Mouse (Mus musculus) lung, embryonic 15.5 days (tissue): ENCODE results near the gene Prickle1. TPM values are rescaled to one million over a fixed set of nuclear protein-coding genes. Genes with fewer than 3 reads are reported as not detected.

Experiments used
- ATAC-seq: fragments of 200-750 bp; cut with Nextera tagmentation; 2 replicates; pipeline ENCODE4 v1.8.0; 2017; ENCODE audit warnings: moderate number of reproducible peaks, borderline replicate concordance; ENCODE audit not compliant: low FRiP score, low TSS enrichment; ENCODE audit errors: extremely low read depth
- H3K27ac ChIP-seq: fragments of 300-500 bp; sonication (generic); 2 replicates; pipeline ENCODE4 v1.5.1; 2015; ENCODE audit warnings: moderate library complexity, mild to moderate bottlenecking, inconsistent platforms
- H3K27me3 ChIP-seq: fragments of 300-500 bp; sonication (generic); 2 replicates; pipeline ENCODE4 v1.6.1; 2015; ENCODE audit warnings: inconsistent platforms
- H3K36me3 ChIP-seq: fragments of 300-500 bp; sonication (generic); 2 replicates; pipeline ENCODE4 v1.6.1; 2015; ENCODE audit warnings: inconsistent platforms
- H3K4me1 ChIP-seq: fragments of 300-500 bp; sonication (generic); 2 replicates; pipeline ENCODE4 v1.6.1; 2015; ENCODE audit warnings: inconsistent platforms
- H3K4me2 ChIP-seq: fragments of 300-500 bp; sonication (generic); 2 replicates; pipeline ENCODE4 v1.6.1; 2015; ENCODE audit warnings: inconsistent platforms, mild to moderate bottlenecking, moderate library complexity
- H3K4me3 ChIP-seq: fragments of 300-500 bp; sonication (generic); 2 replicates; pipeline ENCODE4 v1.5.1; 2015; ENCODE audit warnings: mild to moderate bottlenecking, inconsistent platforms
- H3K9ac ChIP-seq: fragments of 300-500 bp; sonication (generic); 2 replicates; pipeline ENCODE4 v1.6.1; 2015; ENCODE audit warnings: inconsistent platforms
- H3K9me3 ChIP-seq: fragments of 300-500 bp; sonication (generic); 2 replicates; pipeline ENCODE4 v1.6.1; 2016; ENCODE audit warnings: inconsistent platforms
- WGBS: fragments of 180-500 bp; shearing (Covaris S2); methylation state at CpG from one replicate; pipeline ENCODE4 v1.1.7; 2015; 5-methylcytosine and 5-hydroxymethylcytosine counted together
- polyA plus RNA-seq: library from polyadenylated mRNA; unstranded; fragments of >200 nt; fragmentation: Nextera tagmentation; extraction: Ambion mirVana; gene quantifications from 2 replicates; pipeline ENCODE4 v1.2.1, GENCODE M21; 2015

The Prickle1 gene
- polyA plus RNA-seq: 22.2 and 23.6 TPM in 2 replicates

DNA sequence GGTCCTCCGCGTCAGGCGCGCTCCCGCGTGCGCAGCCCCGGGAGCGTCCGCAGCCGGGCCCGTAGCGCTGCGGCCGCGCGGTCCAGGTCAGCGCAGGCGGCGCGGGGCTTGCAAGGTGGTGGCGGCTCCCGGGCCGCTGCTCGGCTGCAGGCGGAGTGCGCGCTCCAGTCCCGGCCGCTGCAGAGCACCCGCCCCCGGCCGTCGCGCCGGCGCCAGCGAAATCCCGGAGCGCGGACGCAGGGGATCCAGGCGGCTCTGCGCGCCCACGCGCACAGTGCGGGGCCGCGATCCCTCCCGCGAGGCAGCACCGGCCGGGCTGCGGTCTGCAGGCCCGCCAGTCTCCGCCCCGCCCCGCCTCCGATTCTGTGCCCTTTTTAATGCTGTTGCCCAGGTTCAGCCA, at the start of gene Prickle1:
Prickle1 (minus strand) TSS at position 146 of the 400 bp plus-strand sequence.
- Histone ChIP-seq H3K4me1 (peaks cover 45% of the 10 kb centered on the region), H3K4me3 (peak within 1 kb of the TSS; percentile 71), H3K4me2 (peak within 1 kb of the TSS; percentile 95), H3K27me3 (no peaks in the 10 kb centered on the region), H3K36me3 (no peaks in the 10 kb centered on the region), H3K9me3 (no peaks in the 10 kb centered on the region), H3K27ac (peak within 1 kb of the TSS; percentile 85), H3K9ac (peak within 1 kb of the TSS; percentile 82)
- peak; percentile 89 for ATAC-seq
- WGBS: under 1% methylated on average over 55 of the region's 60 CpGs

DNA sequence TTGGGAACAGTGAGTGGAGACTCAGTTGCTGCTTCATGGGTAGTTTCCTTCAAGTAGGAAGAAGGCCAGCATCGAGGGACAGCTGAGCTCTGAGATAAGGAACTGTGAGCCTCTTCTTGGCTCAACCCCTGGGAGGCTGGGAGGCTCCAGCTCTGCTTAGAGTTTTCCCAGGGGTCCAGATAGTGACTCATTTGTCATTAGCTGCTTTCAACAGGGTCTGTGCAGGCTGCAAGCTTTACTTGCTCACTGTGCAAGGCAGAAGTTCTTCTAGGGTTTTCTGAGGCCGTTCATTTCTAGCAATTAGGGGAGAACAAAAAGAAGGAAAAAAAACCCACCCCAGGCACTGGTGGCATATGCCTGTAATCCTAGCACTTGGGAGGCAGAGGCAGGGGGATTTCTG, 44.5 kb upstream of the Prickle1 start:
- Histone ChIP-seq H3K4me3 (no peak overlapping the region), H3K4me1 (no peaks in the 10 kb centered on the region), H3K27me3 (no peaks in the 10 kb centered on the region), H3K9ac (no peak overlapping the region), H3K36me3 (no peaks in the 10 kb centered on the region), H3K9me3 (no peaks in the 10 kb centered on the region), H3K27ac (no peak overlapping the region), H3K4me2 (no peak overlapping the region)
- no peak for ATAC-seq
- 52% methylated on average over 2 of the region's 2 CpGs for WGBS

DNA sequence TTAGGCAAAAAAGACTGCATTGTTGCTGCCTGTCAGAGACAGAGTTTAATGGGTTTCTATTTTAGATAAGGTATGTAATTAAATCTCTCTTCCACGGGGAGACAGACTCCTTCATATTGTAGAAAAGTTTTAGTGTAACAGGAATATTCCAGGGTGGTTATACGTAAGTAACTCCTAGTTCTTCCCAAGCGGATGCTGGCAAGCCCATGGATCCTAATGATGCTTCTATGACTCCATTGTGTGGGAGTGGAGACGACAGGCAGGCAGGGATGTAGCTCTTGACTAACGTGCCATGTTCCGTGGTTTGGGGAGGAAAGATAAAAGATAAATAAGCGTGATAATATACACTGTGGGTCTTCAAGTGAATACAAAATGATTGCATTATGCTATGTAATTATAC, 41.3 kb upstream of the Prickle1 start:
- ATAC-seq: no peak
- no peaks in the 10 kb centered on the region for H3K27me3 ChIP-seq
- no peak overlapping the region for H3K4me3 ChIP-seq
- H3K9ac ChIP-seq: no peak overlapping the region
- H3K36me3 ChIP-seq: no peaks in the 10 kb centered on the region
- H3K27ac ChIP-seq: no peak overlapping the region
- whole genome bisulfite sequencing: 62% methylated on average over 7 of the region's 7 CpGs
- H3K9me3 ChIP-seq: no peaks in the 10 kb centered on the region
- H3K4me2 ChIP-seq: no peak overlapping the region
- no peaks in the 10 kb centered on the region for H3K4me1 ChIP-seq

DNA sequence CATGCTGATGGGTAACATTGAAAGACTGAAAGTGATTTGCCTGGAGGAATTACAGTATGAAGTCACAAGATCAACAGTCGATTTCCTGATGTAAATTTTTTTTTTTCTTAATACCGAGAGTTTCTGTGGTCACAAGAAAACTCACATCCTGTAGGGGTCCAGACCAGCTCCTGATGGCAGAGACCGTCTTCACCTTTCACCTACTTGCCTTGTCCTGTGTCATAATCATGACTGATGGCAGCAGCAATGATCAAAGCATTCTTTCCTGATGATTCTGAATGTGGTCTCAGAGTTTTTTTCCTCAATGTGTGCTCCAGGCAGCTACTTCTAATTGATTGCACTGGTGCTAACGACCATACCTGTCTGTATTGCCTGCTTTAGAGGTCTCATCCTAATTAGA, 39.9 kb upstream of the Prickle1 start:
- H3K4me3 ChIP-seq: no peak overlapping the region
- no peaks in the 10 kb centered on the region for H3K27me3 ChIP-seq
- WGBS: 29% methylated on average over 4 of the region's 4 CpGs
- ATAC-seq: no peak
- H3K4me2 ChIP-seq: no peak overlapping the region
- H3K27ac ChIP-seq: no peak overlapping the region
- H3K9me3 ChIP-seq: no peaks in the 10 kb centered on the region
- no peak overlapping the region for H3K9ac ChIP-seq
- H3K36me3 ChIP-seq: no peaks in the 10 kb centered on the region
- peaks cover 2% of the 10 kb centered on the region for H3K4me1 ChIP-seq

DNA sequence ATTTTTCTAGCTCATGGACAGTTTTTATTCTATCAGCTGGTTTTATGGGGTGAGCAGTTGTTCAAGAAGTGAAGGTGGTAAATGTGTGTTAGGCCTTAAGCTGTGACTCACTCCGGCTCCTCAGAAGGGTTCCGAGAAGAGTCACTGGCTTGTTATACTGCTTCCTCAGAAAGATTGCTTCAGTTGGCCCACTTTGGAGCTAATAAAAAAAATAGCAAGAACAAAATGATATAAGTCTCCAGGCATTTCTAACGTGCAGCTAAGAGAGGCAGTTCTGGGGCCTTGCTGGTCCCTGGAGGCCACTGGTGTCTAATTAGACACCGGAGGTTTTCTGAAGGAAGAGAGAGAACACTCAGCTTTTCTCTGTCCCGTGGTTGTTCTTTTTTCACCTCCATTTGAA, 38.8 kb upstream of the Prickle1 start:
- WGBS: 79% methylated on average over 5 of the region's 5 CpGs
- no peak overlapping the region for H3K27ac ChIP-seq
- H3K27me3 ChIP-seq: no peaks in the 10 kb centered on the region
- H3K36me3 ChIP-seq: no peaks in the 10 kb centered on the region
- no peak overlapping the region for H3K9ac ChIP-seq
- no peak for ATAC-seq
- H3K9me3 ChIP-seq: no peaks in the 10 kb centered on the region
- no peak overlapping the region for H3K4me2 ChIP-seq
- no peak overlapping the region for H3K4me3 ChIP-seq
- peaks cover 12% of the 10 kb centered on the region for H3K4me1 ChIP-seq

DNA sequence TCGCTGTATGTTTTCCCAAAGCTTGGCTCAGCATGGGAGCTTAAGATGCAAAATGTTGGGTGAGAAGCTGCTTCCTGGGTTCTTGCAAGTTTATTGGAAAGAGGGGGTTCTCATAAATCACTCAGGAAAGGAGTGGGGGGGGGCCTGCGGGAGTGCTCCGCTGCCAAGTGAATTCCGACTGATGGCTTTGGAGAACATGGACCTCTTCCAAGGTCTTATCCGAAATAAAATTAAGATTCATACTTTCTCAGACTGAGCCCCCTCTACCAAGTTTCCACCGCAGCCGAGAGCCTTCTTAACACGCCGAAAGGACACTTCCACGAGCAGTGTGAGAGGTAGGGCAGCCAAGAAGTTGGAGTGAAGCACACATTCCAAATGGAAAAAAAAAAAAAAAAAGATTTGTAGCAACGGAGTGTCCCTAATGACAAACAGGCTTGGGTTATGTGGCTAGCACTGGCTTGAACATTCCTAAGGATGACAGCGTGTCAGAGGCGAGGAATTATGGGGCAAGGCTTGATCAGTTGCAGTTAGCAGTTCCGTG, 34.4 kb upstream of the Prickle1 start:
- Histone ChIP-seq H3K27ac (no peak overlapping the region; the same call in none of the 2 replicates), H3K9me3 (no peaks in the 10 kb centered on the region), H3K4me2 (peak overlapping the region; percentile 32; the same call in 1 of the 2 replicates), H3K36me3 (no peaks in the 10 kb centered on the region), H3K9ac (no peak overlapping the region), H3K4me1 (peaks cover 31% of the 10 kb centered on the region), H3K27me3 (no peaks in the 10 kb centered on the region), H3K4me3 (no peak overlapping the region)
- ATAC-seq: peak; percentile 67
- WGBS: 42% methylated on average over 14 of the region's 14 CpGs

DNA sequence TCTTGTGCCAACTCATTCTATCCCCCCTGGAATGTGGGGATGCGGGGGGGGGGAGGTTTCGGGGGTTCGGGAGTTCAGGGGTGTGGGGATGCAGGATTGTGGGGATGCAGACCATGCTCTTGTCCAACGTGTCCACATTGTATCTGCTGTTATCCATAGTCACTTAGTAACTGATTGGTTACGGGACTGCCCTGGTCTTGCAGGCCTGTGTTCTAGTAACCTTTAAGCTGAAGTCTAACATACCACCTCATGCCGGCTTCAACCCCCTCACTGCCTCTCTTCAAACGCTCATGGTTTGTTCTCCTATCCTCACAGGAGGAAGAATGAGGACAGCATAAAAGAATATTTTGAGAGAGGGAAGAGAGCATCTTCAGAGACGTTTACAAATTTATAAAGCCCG, 33.5 kb upstream of the Prickle1 start:
- no peak overlapping the region for H3K9ac ChIP-seq
- H3K4me1 ChIP-seq: peaks cover 31% of the 10 kb centered on the region
- ATAC-seq: no peak
- no peaks in the 10 kb centered on the region for H3K27me3 ChIP-seq
- peak overlapping the region; percentile 41; the same call in 1 of the 2 replicates for H3K27ac ChIP-seq
- H3K9me3 ChIP-seq: no peaks in the 10 kb centered on the region
- H3K4me2 ChIP-seq: no peak overlapping the region
- H3K4me3 ChIP-seq: no peak overlapping the region
- no peaks in the 10 kb centered on the region for H3K36me3 ChIP-seq
- 82% methylated on average over 9 of the region's 9 CpGs for WGBS

DNA sequence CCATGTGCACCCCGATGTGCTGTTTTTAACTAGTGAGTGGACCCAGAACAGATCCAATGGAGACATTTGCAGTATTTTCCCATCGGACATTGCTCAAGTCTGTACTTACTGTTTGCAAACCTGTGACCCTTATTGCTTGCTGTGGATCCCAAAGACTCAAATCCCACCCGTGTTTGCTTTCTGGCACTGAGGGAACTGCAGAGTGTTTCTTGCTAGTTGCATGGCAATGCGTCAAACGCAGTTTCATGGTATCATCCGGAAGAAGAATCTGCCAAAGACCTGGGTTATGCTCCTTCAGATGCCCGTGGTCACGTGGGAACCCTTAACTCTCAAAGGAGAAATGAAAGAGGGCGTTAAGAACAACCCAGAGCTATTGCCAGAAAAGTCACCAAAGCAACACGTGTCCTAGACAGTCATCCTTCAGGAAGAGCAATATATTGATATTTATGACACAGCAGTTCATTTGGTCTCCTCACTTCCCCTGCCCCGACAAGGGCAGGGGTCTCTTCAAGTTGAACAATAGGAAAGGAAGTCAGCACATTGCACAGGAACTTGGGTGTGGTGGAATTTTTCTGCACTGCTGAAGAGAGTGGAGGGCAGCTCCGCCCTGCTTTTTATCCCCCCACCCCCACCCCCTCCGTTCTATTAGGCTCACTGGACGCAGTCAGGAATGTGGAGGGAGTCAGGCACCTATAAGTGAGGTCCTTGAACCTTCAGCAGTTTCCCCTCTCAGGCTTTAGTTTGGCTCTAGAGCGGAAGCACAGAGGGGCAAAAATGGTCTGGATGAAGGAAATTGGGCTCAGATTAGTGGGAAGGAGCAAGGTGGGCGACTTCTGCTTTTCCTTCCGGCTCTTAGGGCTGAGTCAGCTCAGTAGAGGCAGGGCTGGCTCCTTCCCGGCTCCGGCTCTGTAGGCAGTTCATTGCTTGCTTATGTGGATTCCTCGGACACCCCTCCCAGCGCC, 32.4 kb upstream of the Prickle1 start:
- ATAC-seq: peak; percentile 70
- no peaks in the 10 kb centered on the region for H3K36me3 ChIP-seq
- H3K9ac ChIP-seq: no peak overlapping the region
- no peak overlapping the region for H3K4me3 ChIP-seq
- no peaks in the 10 kb centered on the region for H3K9me3 ChIP-seq
- H3K4me2 ChIP-seq: peak overlapping the region; percentile 39
- peaks cover 31% of the 10 kb centered on the region for H3K4me1 ChIP-seq
- no peaks in the 10 kb centered on the region for H3K27me3 ChIP-seq
- H3K27ac ChIP-seq: peak overlapping the region; percentile 77
- WGBS: 49% methylated on average over 21 of the region's 21 CpGs

DNA sequence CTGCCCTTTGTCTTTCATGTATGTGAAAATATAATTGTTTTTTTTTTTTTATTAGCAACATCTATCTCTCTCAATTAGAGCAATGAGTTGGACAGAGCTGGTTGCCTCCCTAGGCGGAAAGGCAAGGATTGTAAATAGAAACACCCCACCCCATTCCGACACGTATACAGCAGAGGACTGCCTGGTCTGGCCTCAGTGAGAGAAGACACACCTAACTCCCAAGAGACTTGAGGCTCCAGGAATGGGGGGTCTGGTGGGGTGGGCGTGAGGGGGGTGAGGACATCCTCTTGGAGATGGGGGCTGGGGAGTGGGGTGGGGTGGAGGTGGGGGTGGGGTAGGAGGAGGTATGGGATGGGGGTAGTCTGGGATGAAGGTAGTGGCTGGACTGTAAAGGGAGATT, 23.9 kb upstream of the Prickle1 start:
- H3K4me1 ChIP-seq: peaks cover 7% of the 10 kb centered on the region; the same call in 1 of the 2 replicates
- H3K27me3 ChIP-seq: no peaks in the 10 kb centered on the region
- no peak overlapping the region for H3K4me2 ChIP-seq
- ATAC-seq: no peak
- 66% methylated on average over 4 of the region's 4 CpGs for WGBS
- no peak overlapping the region for H3K4me3 ChIP-seq
- H3K9me3 ChIP-seq: no peaks in the 10 kb centered on the region
- H3K9ac ChIP-seq: no peak overlapping the region
- no peaks in the 10 kb centered on the region for H3K36me3 ChIP-seq
- no peak overlapping the region for H3K27ac ChIP-seq

DNA sequence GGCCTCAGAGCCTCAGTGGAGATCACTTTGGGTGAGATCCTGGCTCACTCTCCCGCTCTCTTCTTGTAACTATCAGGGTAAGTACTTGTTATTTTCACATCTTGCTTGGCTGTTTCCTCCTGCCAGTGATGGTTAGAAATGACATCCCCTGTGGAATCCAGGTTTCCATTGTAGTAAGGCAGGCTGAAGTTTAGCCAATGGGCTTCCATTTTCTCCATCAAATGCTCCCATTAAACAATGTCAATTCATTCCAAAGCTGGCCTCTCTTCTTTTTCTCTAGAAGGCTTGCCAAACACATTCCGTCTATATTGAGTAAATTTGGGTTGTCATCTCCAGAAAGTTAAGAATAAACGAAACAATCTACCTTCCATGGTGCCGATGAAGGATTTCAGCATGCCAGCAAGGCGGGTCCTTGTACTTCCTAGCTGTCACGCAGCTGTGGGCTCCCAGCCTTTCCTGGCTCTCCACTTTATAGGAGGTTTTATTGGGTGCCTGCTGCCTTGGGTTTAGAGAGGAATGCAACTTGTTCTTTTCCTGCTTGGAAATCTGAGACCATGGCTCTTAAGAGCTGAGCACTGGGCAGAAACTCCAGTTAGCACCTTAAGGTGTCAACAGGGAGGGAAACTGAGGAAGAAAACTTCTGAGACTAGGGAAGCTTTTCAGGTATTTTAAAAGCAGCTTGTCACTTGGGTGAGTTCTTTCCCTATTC, 22.9 kb upstream of the Prickle1 start:
- no peak for ATAC-seq
- H3K9me3 ChIP-seq: no peaks in the 10 kb centered on the region
- H3K27me3 ChIP-seq: no peaks in the 10 kb centered on the region
- no peak overlapping the region for H3K27ac ChIP-seq
- H3K36me3 ChIP-seq: no peaks in the 10 kb centered on the region
- H3K9ac ChIP-seq: no peak overlapping the region
- H3K4me1 ChIP-seq: peaks cover 7% of the 10 kb centered on the region; the same call in 1 of the 2 replicates
- no peak overlapping the region for H3K4me2 ChIP-seq
- WGBS: 35% methylated on average over 6 of the region's 6 CpGs
- no peak overlapping the region for H3K4me3 ChIP-seq

DNA sequence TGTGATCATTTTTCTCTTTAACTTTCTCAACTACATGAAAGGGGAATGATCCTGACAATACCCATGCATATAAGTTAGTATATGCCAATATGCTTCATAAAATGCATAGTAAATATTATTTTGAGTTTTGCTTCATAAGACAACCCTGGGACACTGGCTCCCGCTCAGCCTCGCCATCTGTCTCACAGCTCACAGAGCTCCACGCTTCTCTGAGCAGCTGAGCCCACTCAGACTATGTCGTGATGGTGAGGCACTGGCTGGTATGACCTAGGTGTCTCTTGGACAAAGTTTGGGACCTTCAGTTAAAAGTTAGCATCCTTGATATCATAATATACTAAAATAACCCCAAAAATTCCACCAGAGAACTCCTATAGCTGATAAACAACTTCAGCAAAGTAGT, 20.6 kb upstream of the Prickle1 start:
- Histone ChIP-seq H3K4me1 (peaks cover 7% of the 10 kb centered on the region; the same call in 1 of the 2 replicates), H3K27me3 (no peaks in the 10 kb centered on the region), H3K9me3 (no peaks in the 10 kb centered on the region), H3K36me3 (no peaks in the 10 kb centered on the region), H3K27ac (no peak overlapping the region), H3K4me3 (no peak overlapping the region), H3K9ac (no peak overlapping the region), H3K4me2 (no peak overlapping the region)
- ATAC-seq: no peak
- WGBS: 92% methylated on average over 4 of the region's 4 CpGs
